ENCODE assay signal across 8 mouse cellular contexts in the genomic region with DNA sequence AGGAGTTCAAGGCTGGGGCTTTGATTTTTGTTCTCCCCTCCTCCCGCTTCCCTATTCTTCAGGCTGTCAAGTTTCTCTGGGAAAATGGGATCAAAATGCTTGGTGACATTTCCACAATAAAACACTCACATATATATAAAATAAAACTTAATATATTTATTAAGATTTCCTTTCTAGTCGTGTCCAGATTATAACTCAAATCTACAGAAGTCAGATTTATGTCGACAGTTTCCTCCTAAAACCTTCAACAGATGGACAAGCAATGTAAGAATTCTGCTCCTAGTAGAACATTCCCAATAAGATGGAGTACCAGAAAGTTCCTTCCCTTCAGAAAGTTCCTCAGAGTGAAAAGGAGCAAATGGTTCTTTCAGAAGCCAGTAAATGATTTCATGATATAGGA.
A peak's percentile ranks its signal among the peaks of the same experiment; 100 is the strongest.
DNase-seq lines count a peak whose midpoint lies in the region; ATAC-seq lines count a peak whose summit lies in the region.

No protein-coding gene starts in this region.

- peak overlapping the region; percentile 84 for H3K4me2 ChIP-seq in heart, embryonic 14.5 days (ENCODE audit: low read length)
- H3K4me2 ChIP-seq in embryonic facial prominence, embryonic 12.5 days (replicated peaks) = peak overlapping the region; percentile 72
- peak overlapping the region; percentile 87 for H3K4me2 ChIP-seq in hindbrain, embryonic 16.5 days (ENCODE audit: low read length)
- H3K4me2 ChIP-seq in midbrain, embryonic 14.5 days (ENCODE audit: low read length) = peak overlapping the region; percentile 73

- H3K27ac ChIP-seq in heart, embryonic 14.5 days (replicated peaks in 1 of 2; ENCODE audit: control insufficient read depth in 1 of 2, insufficient read depth in 1 of 2, low read depth in 2 of 2, low read length in 2 of 2) = peak overlapping the region; percentile 25 to 76; a peak in 2 of 4 replicates
- no peak overlapping the region for H3K27ac ChIP-seq in embryonic facial prominence, embryonic 12.5 days
- peak overlapping the region; percentile 89; the same call in 1 of the 2 replicates for H3K27ac ChIP-seq in hindbrain, embryonic 16.5 days (ENCODE audit: low read depth, low read length)
- peak overlapping the region; percentile 96 for H3K27ac ChIP-seq in midbrain, embryonic 14.5 days (replicated peaks; ENCODE audit: low read depth, low read length)

- no peaks in the 10 kb centered on the region for H3K36me3 ChIP-seq in heart, embryonic 14.5 days (ENCODE audit: control insufficient read depth, insufficient read depth, low read length)
- no peaks in the 10 kb centered on the region for H3K36me3 ChIP-seq in embryonic facial prominence, embryonic 12.5 days
- no peaks in the 10 kb centered on the region for H3K36me3 ChIP-seq in hindbrain, embryonic 16.5 days (ENCODE audit: control insufficient read depth, insufficient read depth, low read length)
- H3K36me3 ChIP-seq in midbrain, embryonic 14.5 days (ENCODE audit: control insufficient read depth, insufficient read depth, low read length) = no peaks in the 10 kb centered on the region

- intact Hi-C loops in heart, postnatal 36 days (cut with DNase I) = loop anchor here (10.0 kb wide), 1 partner anchor 82 kb away; no protein-coding TSS in a partner anchor

- H3K9me3 ChIP-seq in heart, embryonic 14.5 days (ENCODE audit: control insufficient read depth, low read length) = 0 out of 2 replicates have a peak, but pooled peaks cover 5% of the 10 kb centered on the region
- no peaks in the 10 kb centered on the region for H3K9me3 ChIP-seq in embryonic facial prominence, embryonic 12.5 days
- H3K9me3 ChIP-seq in hindbrain, embryonic 16.5 days (ENCODE audit: control insufficient read depth, low read length) = no peaks in the 10 kb centered on the region
- H3K9me3 ChIP-seq in midbrain, embryonic 14.5 days (ENCODE audit: control insufficient read depth, low read length) = peaks cover 5% of the 10 kb centered on the region; the same call in 1 of the 2 replicates

- H3K27me3 ChIP-seq in heart, embryonic 14.5 days (ENCODE audit: control insufficient read depth, insufficient read depth, low read length) = no peaks in the 10 kb centered on the region
- H3K27me3 ChIP-seq in embryonic facial prominence, embryonic 12.5 days = no peaks in the 10 kb centered on the region
- H3K27me3 ChIP-seq in hindbrain, embryonic 16.5 days (replicated peaks; ENCODE audit: control insufficient read depth, insufficient read depth, low read length) = no peaks in the 10 kb centered on the region
- no peaks in the 10 kb centered on the region for H3K27me3 ChIP-seq in midbrain, embryonic 14.5 days (ENCODE audit: control insufficient read depth, insufficient read depth, low read length)

- no peak for ATAC-seq in heart, embryonic 14.5 days (ENCODE audit: insufficient number of reproducible peaks, insufficient read depth, low FRiP score, low read depth)
- ATAC-seq in embryonic facial prominence, embryonic 12.5 days (ENCODE audit: insufficient number of reproducible peaks, insufficient read depth, low FRiP score, low TSS enrichment) = no peak
- ATAC-seq in hindbrain, embryonic 16.5 days = no peak
- no peak for ATAC-seq in midbrain, embryonic 14.5 days (ENCODE audit: low FRiP score, low TSS enrichment)

- no peak overlapping the region for H3K9ac ChIP-seq in heart, embryonic 14.5 days (ENCODE audit: low read length)
- no peak overlapping the region for H3K9ac ChIP-seq in embryonic facial prominence, embryonic 12.5 days
- H3K9ac ChIP-seq in hindbrain, embryonic 16.5 days (ENCODE audit: low read depth, low read length) = peak overlapping the region; percentile 95; the same call in 1 of the 2 replicates
- H3K9ac ChIP-seq in midbrain, embryonic 14.5 days (replicated peaks; ENCODE audit: low read length) = peak overlapping the region; percentile 94

- 60% methylated on average over 3 of the region's 3 CpGs for WGBS in heart, embryonic 14.5 days
- 53% methylated on average over 3 of the region's 3 CpGs for WGBS in embryonic facial prominence, embryonic 12.5 days
- 28% methylated on average over 3 of the region's 3 CpGs for WGBS in hindbrain, embryonic 16.5 days
- WGBS in midbrain, embryonic 14.5 days = 23% methylated on average over 3 of the region's 3 CpGs

- no peaks in the 10 kb centered on the region for H3K4me1 ChIP-seq in heart, embryonic 14.5 days (ENCODE audit: control insufficient read depth in 2 of 2, insufficient read depth in 2 of 2, low read length in 2 of 2)
- no peaks in the 10 kb centered on the region for H3K4me1 ChIP-seq in embryonic facial prominence, embryonic 12.5 days
- peaks cover 5% of the 10 kb centered on the region for H3K4me1 ChIP-seq in hindbrain, embryonic 16.5 days (ENCODE audit: control insufficient read depth, insufficient read depth, low read depth, low read length)
- 0 out of 2 replicates have a peak, but pooled peaks cover 3% of the 10 kb centered on the region for H3K4me1 ChIP-seq in midbrain, embryonic 14.5 days (ENCODE audit: control insufficient read depth, insufficient read depth, low read length)

- peak overlapping the region in 1 of 2 experiments; percentile 50; a peak in 3 of 4 replicates for H3K4me3 ChIP-seq in heart, embryonic 14.5 days (ENCODE audit: control insufficient read depth in 1 of 2, insufficient read depth in 1 of 2, low read depth in 1 of 2, low read length in 2 of 2)
- peak overlapping the region; percentile 56 for H3K4me3 ChIP-seq in embryonic facial prominence, embryonic 12.5 days
- H3K4me3 ChIP-seq in hindbrain, embryonic 16.5 days (ENCODE audit: low read length) = peak overlapping the region; percentile 72
- peak overlapping the region; percentile 63 for H3K4me3 ChIP-seq in midbrain, embryonic 14.5 days (replicated peaks; ENCODE audit: low read depth, low read length)

- no peak for DNase-seq in heart, postnatal 36 days
- no peak for DNase-seq in midbrain, embryonic 14.5 days
- no peak for DNase-seq in cerebellum, adult 9-10 months
- DNase-seq in left cerebral cortex, adult 9 months (ENCODE audit: low spot score in 2 of 2) = no peak
- DNase-seq in testis, postnatal 14 days (ENCODE audit: low spot score) = no peak

Comparison
In these comparisons a context has a peak if more than half of its experiments do, and no peak if none do; other contexts are left out.
1. H3K9ac ChIP-seq: peak in hindbrain, embryonic 16.5 days (single experiment) and midbrain, embryonic 14.5 days (single experiment); none in heart, embryonic 14.5 days (single experiment) and embryonic facial prominence, embryonic 12.5 days (single experiment).
2. Peak in every context shown above with its lines, with median percentiles within 50 percentile points of each other: H3K4me2 ChIP-seq.